Mouse (Mus musculus) liver, adult 2 months (tissue): Measurements from ENCODE around the gene Zfp654.

Experiments used
- CTCF ChIP-seq: fragments of 200-500 bp; IDR thresholded peaks from 2 replicates; pipeline ENCODE4 v1.5.1; 2011; ENCODE audit warnings: low read depth, low read length, control low read depth
- POLR2A ChIP-seq: fragments of 200-500 bp; IDR thresholded peaks from 2 replicates; pipeline ENCODE4 v1.6.1; 2011; ENCODE audit warnings: low read length, control low read depth; ENCODE audit not compliant: insufficient read depth; ENCODE audit errors: extremely low read depth

DNA sequence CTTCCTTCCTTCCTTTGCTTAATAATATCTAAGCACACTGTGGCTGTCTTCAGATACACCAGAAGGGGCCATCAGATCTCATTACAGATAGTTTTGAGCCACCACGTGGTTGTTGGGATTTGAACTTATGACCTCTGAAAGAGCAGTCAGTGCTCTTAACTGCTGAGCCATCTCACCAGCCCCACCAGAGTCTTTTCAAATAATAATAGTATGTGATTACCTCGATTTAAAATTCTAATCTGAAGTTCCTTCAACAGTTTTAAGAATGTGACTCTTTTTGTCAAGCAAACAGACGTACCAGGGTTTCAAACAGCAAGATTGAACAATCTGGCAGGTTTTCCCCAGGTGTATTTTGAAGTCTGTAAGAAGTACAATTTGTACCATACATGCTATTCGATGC lies 34.1 kb upstream of the Zfp654 start:
- no peak for TF ChIP-seq CTCF
- no peak for TF ChIP-seq POLR2A
